ENCODE assay signal across 23 mouse cellular contexts in genomic region chr4:53045807-53046206, GRCm38 (mm10). TPM values are rescaled to one million over a fixed set of nuclear protein-coding genes. Genes with fewer than 3 reads are reported as not detected.
"Had no signal": no experiment of that assay in that cellular context is flagged by ENCODE, and none has a peak within 500 bp of the region (broad histone marks: within the 10 kb centered on the region; RNA-seq: fewer than 3 reads in every experiment).

No protein-coding gene starts in this region.

- H3K27ac ChIP-seq: left cerebral cortex, adult 2 months; limb, embryonic 12.5 days; liver, embryonic 14.5 days had no signal

- H3K9me3 ChIP-seq: limb, embryonic 12.5 days had no signal

- H3K27me3 ChIP-seq: limb, embryonic 12.5 days had no signal

- H3K4me3 ChIP-seq: left cerebral cortex, adult 2 months; limb, embryonic 12.5 days had no signal

- H3K4me2 ChIP-seq: limb, embryonic 12.5 days had no signal

- H3K4me1 ChIP-seq: limb, embryonic 12.5 days had no signal

- ATAC-seq: intestine, embryonic 16.5 days had no signal

- DNase-seq: kidney, adult 9 months; kidney, postnatal 14 days; lung, adult 18-20 months; retina, postnatal 1 day; right cerebral cortex, postnatal 4 days; spleen, adult 18-20 months; thymus, adult 18-20 months; thymus, postnatal 25 days had no signal

- H3K9ac ChIP-seq: limb, embryonic 12.5 days; liver, embryonic 14.5 days had no signal

RNA-seq across cellular contexts. Expression of gene Nipsnap3a, which starts 56.7 kb away (rescaled TPM):
- total RNA-seq: layer of hippocampus, adult 8-10 months; layer of hippocampus, postnatal 25 days; left cerebral cortex, adult 2 months; left cerebral cortex, postnatal 14 days; liver, adult 2 months; megakaryocyte progenitor cell, adult 5-6 weeks; midbrain, postnatal 0 days; neutrophil, adult 5-6 weeks had no signal
- polyA plus RNA-seq: intestine, embryonic 16.5 days; large intestine, adult 2 months; limb, embryonic 12.5 days; liver, adult 2 months; liver, embryonic 14.5 days; lung, embryonic 16.5 days; midbrain, postnatal 0 days; stomach, embryonic 14.5 days; urinary bladder, adult 2 months had no signal
